Mouse (Mus musculus) cerebellum, adult 2 months (tissue): ENCODE measurements around the gene Chst14. TPM values are rescaled to one million over a fixed set of nuclear protein-coding genes. Genes with fewer than 3 reads are reported as not detected.
A peak's percentile ranks its signal among the peaks of the same experiment; 100 is the strongest.

Experiments
- DNase-seq, 2 experiments: peaks; one replicate each; pipeline ENCODE4 v3.0.0; 2021
- H3K27ac ChIP-seq: fragments of 200-500 bp; 2 replicates; pipeline ENCODE4 v1.5.1; 2012; ENCODE audit warnings: low read length, control low read depth, inconsistent platforms; ENCODE audit not compliant: insufficient read depth
- H3K27me3 ChIP-seq: fragments of 200-500 bp; 2 replicates; pipeline ENCODE4 v1.6.1; 2012; ENCODE audit warnings: inconsistent platforms, mild to moderate bottlenecking, low read length, moderate library complexity; ENCODE audit not compliant: control insufficient read depth, insufficient read depth
- H3K4me1 ChIP-seq: fragments of 200-500 bp; 2 replicates; pipeline ENCODE4 v1.6.1; 2011; ENCODE audit warnings: low read length; ENCODE audit not compliant: control insufficient read depth, insufficient read depth
- H3K4me3 ChIP-seq: fragments of 200-500 bp; replicated peaks from 2 replicates; pipeline ENCODE3; 2011; ENCODE audit warnings: mild to moderate bottlenecking, low read depth, low read length, control low read depth; ENCODE audit not compliant: insufficient read depth
- CTCF ChIP-seq: fragments of 200-500 bp; IDR thresholded peaks from 2 replicates; pipeline ENCODE4 v1.5.1; 2011; ENCODE audit warnings: low read depth, mild to moderate bottlenecking, control low read depth, low read length, moderate library complexity, borderline replicate concordance; ENCODE audit not compliant: insufficient read depth
- POLR2A ChIP-seq: fragments of 200-500 bp; IDR thresholded peaks from 2 replicates; pipeline ENCODE4 v1.6.1; 2011; ENCODE audit warnings: low read length, control low read depth, borderline replicate concordance; ENCODE audit not compliant: insufficient read depth
- WGBS: fragments of 180-500 bp; shearing (Covaris S2); methylation state at CpG from one replicate; pipeline ENCODE4 v1.1.7; 2018; 5-methylcytosine and 5-hydroxymethylcytosine counted together
- polyA plus RNA-seq: library from polyadenylated mRNA; depleted of rRNA; stranded (reverse); fragments of >200 nt; gene quantifications from 2 replicates; pipeline ENCODE4 v1.2.3, GENCODE M21; 2012; rRNA removed

Gene Chst14
- polyA plus RNA-seq, 1 experiment, result 4.4 TPM

DNA sequence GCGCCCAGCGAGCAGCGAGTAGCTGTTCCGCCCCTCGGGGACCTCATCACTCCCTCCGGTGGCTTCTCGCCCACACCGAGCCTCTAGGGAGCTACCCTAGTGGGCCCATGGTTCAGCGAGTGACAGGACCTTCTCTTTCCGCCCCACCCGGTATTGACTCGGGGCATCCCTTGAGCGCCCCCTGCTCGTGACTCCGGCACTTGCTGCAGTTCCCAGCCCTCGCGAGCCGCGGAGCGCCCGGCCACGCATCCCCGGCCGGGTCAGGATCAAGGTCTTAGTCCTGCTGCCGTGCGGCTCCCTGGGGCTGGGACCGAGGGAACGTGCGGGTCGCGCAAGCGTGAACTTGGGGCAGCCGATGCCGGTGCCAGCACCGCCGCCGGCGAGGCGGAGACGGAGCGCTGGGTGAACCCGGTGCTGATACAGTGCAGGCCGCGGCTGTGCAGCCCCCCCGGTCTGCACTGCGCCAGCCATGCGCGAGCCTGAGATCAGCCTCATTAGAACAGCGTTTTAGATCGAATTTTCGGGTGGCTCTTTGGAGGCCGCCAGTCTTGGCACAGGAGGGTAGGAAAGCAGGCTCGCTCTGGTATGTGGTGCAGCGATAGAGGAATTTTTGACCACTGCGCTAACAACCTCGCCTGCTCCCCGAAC lies 50.1 kb downstream of the Chst14 start:
- Histone ChIP-seq H3K4me3 (peak overlapping the region; percentile 81), H3K27ac (peak overlapping the region; percentile 87), H3K4me1 (peaks cover 3% of the 10 kb centered on the region; the same call in 1 of the 2 replicates), H3K27me3 (no peaks in the 10 kb centered on the region)
- TF ChIP-seq POLR2A (peak; percentile 62; the same call in 1 of the 2 replicates), CTCF (peak; percentile 70)
- peak; percentile 91 to 94 for DNase-seq
- 2% methylated on average over 57 of the region's 57 CpGs for WGBS

DNA sequence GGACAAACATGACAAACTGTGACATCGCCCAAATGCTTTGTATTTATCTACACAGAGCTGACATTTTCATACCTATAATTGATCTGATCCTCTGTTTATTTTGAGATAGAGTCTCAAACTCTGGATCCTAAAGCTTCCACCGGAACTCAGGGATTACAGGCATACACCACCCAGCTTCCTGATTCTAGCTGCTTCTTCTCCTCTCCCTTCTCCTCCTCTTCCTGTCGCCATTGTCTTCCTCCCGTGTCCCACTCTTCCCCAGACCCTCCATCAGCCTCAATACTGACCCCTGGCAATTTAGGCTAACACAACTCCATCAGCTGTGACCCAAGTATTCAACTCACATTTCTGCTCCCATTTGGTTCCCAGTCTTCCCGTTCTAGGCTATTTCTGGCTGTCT lies 50.6 kb downstream of the Chst14 start:
- DNase-seq, result no peak
- Histone ChIP-seq H3K4me3 (peak overlapping the region; percentile 81), H3K27ac (no peak overlapping the region), H3K27me3 (no peaks in the 10 kb centered on the region), H3K4me1 (peaks cover 3% of the 10 kb centered on the region; the same call in 1 of the 2 replicates)
- no peak for TF ChIP-seq CTCF
- WGBS, result 48% methylated on average over 5 of the region's 5 CpGs

DNA sequence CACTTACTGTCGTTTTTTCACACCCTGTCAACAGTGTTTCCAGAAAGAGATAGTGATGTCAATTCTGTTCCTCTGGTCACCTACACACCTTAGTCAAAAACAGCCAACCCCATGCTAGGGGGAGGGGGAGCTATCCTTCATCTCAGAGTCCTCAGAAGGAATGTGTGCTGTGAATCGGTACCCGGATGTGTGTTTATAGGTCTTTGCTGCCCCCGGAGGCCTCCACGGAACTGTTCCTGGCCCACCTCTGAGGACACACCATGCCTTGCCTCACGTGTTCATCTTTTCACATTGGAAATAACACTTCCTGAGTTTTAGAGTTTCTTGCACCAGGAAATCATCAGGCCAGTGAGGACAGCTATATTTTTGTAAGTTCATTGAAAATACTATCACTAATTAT lies 51.8 kb downstream of the Chst14 start:
- H3K4me3 ChIP-seq, result no peak overlapping the region
- WGBS, result 72% methylated on average over 6 of the region's 6 CpGs
- TF ChIP-seq CTCF, result no peak
- no peak for TF ChIP-seq POLR2A
- no peak for DNase-seq
- H3K27me3 ChIP-seq, result no peaks in the 10 kb centered on the region
- H3K27ac ChIP-seq, result no peak overlapping the region
- H3K4me1 ChIP-seq, result peaks cover 3% of the 10 kb centered on the region; the same call in 1 of the 2 replicates

Other genes starting within 250 kb of the Chst14 start
- 0.41 and 0.82 TPM in 2 replicates for gene Ankrd63, start 222.5 kb upstream of the Chst14 start, polyA plus RNA-seq
- gene Plcb2, start 198.1 kb upstream of the Chst14 start, polyA plus RNA-seq, result 0.86 and 0.97 TPM in 2 replicates
- gene Inafm2, start 180.7 kb upstream of the Chst14 start, polyA plus RNA-seq, result 21.8 and 22.0 TPM in 2 replicates
- gene Ccdc9b, start 163.8 kb upstream of the Chst14 start, polyA plus RNA-seq, result 8.3 and 8.5 TPM in 2 replicates
- not detected in 2 replicates for gene Phgr1, start 153.7 kb upstream of the Chst14 start, polyA plus RNA-seq
- gene Disp2, start 146.8 kb upstream of the Chst14 start, polyA plus RNA-seq, result 212 and 227 TPM in 2 replicates
- gene Knstrn, start 112.5 kb upstream of the Chst14 start, polyA plus RNA-seq, result 1.6 and 2.1 TPM in 2 replicates
- 128 and 134 TPM in 2 replicates for gene Ivd, start 64.5 kb upstream of the Chst14 start, polyA plus RNA-seq
- 16.6 and 16.7 TPM in 2 replicates for gene Bahd1, start 26.1 kb upstream of the Chst14 start, polyA plus RNA-seq
- gene Ccdc32, start 102.9 kb downstream of the Chst14 start, polyA plus RNA-seq, result 33.0 and 34.3 TPM in 2 replicates
- gene Rpusd2, start 108.3 kb downstream of the Chst14 start, polyA plus RNA-seq, result 5.5 and 6.2 TPM in 2 replicates
- 0.02 and 0.03 TPM in 2 replicates for gene Knl1, start 120.6 kb downstream of the Chst14 start, polyA plus RNA-seq
- 3.0 and 3.3 TPM in 2 replicates for gene Rad51, start 186.3 kb downstream of the Chst14 start, polyA plus RNA-seq
- gene Rmdn3, start 230.5 kb downstream of the Chst14 start, polyA plus RNA-seq, result 95.0 and 104 TPM in 2 replicates
- gene Gchfr, start 241.3 kb downstream of the Chst14 start, polyA plus RNA-seq, result 7.5 and 9.6 TPM in 2 replicates
- gene Gm14137, start 248.0 kb downstream of the Chst14 start, polyA plus RNA-seq, result not detected in 2 replicates